Mouse (Mus musculus) thymus, adult 2 months (tissue): ENCODE results near the gene Pim3.

Experiments used
- CTCF ChIP-seq: fragments of 200-500 bp; IDR thresholded peaks from 2 replicates; pipeline ENCODE4 v1.5.1; 2012; ENCODE audit warnings: mild to moderate bottlenecking, control low read depth, low read length, moderate library complexity, borderline replicate concordance; ENCODE audit not compliant: control insufficient read depth, poor library complexity, insufficient read depth; ENCODE audit errors: extremely low read depth
- POLR2A ChIP-seq: fragments of 200-500 bp; IDR thresholded peaks from 2 replicates; pipeline ENCODE4 v1.6.1; 2012; ENCODE audit warnings: mild to moderate bottlenecking, low read length, control low read depth, moderate library complexity; ENCODE audit not compliant: control insufficient read depth, poor library complexity, insufficient read depth; ENCODE audit errors: extremely low read depth

- TF ChIP-seq POLR2A: no peak
- TF ChIP-seq CTCF: no peak
Measured at GRCm38 (mm10) chr15:88882851-88883250, 20.9 kb downstream of the Pim3 start.
